Mouse (Mus musculus) C2C12 (cell line): ENCODE data around the gene Rasal1.

ENCODE experiments used
- CEBPB ChIP-seq: IDR thresholded peaks from one replicate; pipeline ENCODE4 v1.6.1; 2011; ENCODE audit warnings: low read depth, mild to moderate bottlenecking, control low read depth, moderate library complexity
- CTCF ChIP-seq: IDR thresholded peaks from one replicate; pipeline ENCODE4 v1.5.1; 2011; ENCODE audit not compliant: control insufficient read depth, insufficient read depth, insufficient read length
- FOSL1 ChIP-seq: IDR thresholded peaks from one replicate; pipeline ENCODE4 v1.8.0; 2011; ENCODE audit warnings: mild to moderate bottlenecking, low read length; ENCODE audit not compliant: poor library complexity, insufficient read depth, severe bottlenecking
- MAX ChIP-seq: IDR thresholded peaks from one replicate; pipeline ENCODE4 v1.6.1; 2011; ENCODE audit warnings: mild to moderate bottlenecking, control low read depth
- MYOD1 ChIP-seq: IDR thresholded peaks from one replicate; pipeline ENCODE4 v1.6.1; 2011; ENCODE audit warnings: low read depth; ENCODE audit not compliant: control insufficient read depth, insufficient read length
- MYOG ChIP-seq: IDR thresholded peaks from one replicate; pipeline ENCODE4 v1.6.1; 2011; ENCODE audit not compliant: control insufficient read depth, insufficient read length; ENCODE audit errors: extremely low read depth
- USF1 ChIP-seq: IDR thresholded peaks from one replicate; pipeline ENCODE4 v1.6.1; 2011; ENCODE audit warnings: low read depth, mild to moderate bottlenecking, control low read depth, moderate library complexity

GRCm38 (mm10) chr5:120725811-120726455, 77.3 kb downstream of the Rasal1 start:
- TF ChIP-seq CTCF (no peak), CEBPB (no peak), MAX (no peak), USF1 (no peak), MYOG (no peak), MYOD1 (no peak), FOSL1 (no peak)
